Mouse (Mus musculus): Measurements from ENCODE around the gene Gpr157. TPM values are rescaled to one million over a fixed set of nuclear protein-coding genes. Genes with fewer than 3 reads are reported as not detected.

The Gpr157 gene
- total RNA-seq, 2 experiments from 2014 or later, result 34.8 to 37.8 TPM

- intact Hi-C loops (cut with DNase I), result no loop called here
- no peak for DNase-seq (ENCODE audit: low spot score)
These were observed 15.7 kb downstream of the Gpr157 start for GRCm38 (mm10) chr4:150102822-150103221.

GRCm38 (mm10) chr4:150105671-150106070 is 18.5 kb downstream of the Gpr157 start:
- intact Hi-C loops (cut with DNase I), result no loop called here
- DNase-seq (ENCODE audit: low spot score), result no peak

DNA sequence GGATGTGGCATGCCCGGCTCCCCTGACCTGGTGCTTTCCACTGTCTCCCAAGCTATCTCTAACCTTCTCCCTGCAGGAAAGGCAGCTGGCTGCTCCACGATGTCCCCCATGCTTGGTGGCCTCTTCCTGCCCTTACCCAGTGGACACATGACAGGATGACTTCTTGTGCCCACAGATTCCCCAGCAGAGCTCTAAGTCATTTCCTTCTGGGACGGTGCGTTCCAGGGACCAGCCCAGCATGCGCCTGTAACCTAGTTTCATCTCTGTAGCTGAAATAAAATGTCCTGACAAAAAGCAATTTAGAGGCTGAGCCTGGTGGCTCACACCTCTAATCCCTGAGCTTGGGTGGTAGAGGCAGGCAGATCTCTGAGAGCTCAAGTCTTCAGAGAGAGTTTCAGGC is 19.5 kb downstream of the Gpr157 start:
- DNase-seq (ENCODE audit: low spot score), result no peak
- intact Hi-C loops (cut with DNase I), result no loop called here

- DNase-seq (ENCODE audit: low spot score), result no peak
- intact Hi-C loops (cut with DNase I), result no loop called here
These were observed 22.5 kb downstream of the Gpr157 start for GRCm38 (mm10) chr4:150109636-150110035.

DNA sequence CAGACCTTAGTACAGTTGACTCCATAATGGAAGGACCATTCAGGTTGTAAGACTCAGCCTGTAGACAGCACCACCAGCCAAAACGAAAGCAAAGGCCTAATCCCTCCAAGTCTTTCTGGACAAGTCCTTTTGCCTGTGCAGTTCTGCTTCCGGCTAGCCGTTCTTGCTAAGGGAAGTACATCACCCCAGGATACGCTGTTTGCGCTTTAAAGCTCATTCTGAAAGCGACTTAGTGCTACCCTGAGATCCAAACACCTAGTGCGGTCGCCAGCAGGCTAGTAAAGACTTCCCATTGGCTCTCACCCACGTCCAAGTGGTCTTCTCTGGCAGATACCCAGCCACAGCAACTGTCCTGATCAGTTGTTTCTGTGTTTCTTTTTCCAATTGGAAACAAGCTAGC is 23.2 kb downstream of the Gpr157 start:
- no peak for DNase-seq (ENCODE audit: low spot score)
- intact Hi-C loops (cut with DNase I), result no loop called here

DNA sequence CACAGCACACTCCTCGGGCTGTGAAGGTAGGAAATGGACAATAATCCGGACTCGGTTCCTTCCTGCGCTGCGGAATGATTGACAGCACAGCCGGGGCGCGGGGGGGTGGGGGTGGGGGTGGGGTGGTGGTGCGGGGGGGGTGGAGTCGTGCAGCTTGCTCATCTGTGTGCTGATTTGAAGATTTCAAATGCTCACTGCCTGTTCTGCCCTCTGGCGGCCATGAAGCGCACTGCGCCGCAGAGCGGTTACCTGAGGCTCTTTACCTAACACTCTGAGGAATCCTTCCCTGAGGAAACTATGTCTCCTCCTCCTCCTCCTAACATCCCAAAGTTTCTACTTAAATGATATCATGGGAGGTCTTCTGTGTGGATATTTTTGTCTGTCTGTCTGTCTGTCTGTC is 25.7 kb downstream of the Gpr157 start:
- no peak for DNase-seq (ENCODE audit: low spot score)
- intact Hi-C loops (cut with DNase I), result no loop called here

DNA sequence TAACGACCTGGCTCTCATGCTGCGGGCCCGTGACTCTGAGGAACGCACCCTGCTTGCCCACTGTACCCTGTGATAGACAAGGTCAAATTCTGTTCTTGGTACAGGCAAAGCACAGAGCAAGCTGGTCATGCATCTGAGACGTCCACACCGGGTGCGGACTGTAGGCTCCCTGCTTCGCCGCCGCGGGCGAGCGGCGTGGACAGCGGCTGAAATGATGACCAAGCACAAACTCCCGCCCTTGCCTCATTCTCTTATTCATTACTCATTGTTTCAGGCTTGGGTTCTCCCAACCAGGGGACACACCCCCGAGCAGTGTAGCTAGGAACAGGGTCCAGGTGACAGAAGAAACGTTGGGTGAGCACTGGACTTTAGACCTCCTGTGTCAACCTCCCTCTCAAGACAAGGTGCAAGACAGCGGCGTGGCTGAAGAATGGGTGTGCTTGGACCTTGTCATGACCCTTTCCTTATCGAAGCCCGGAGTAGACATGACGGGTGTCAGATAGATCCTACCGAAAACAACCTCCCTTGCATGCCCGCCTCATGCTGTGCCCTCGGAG is 27.4 kb downstream of the Gpr157 start:
- intact Hi-C loops (cut with DNase I), result no loop called here
- DNase-seq (ENCODE audit: low spot score), result no peak

- intact Hi-C loops (cut with DNase I), result no loop called here
- DNase-seq (ENCODE audit: low spot score), result no peak
These were observed 30.1 kb downstream of the Gpr157 start for GRCm38 (mm10) chr4:150117311-150117710.

GRCm38 (mm10) chr4:150118163-150118562 is 31.0 kb downstream of the Gpr157 start:
- intact Hi-C loops (cut with DNase I), result no loop called here
- no peak for DNase-seq (ENCODE audit: low spot score)

DNA sequence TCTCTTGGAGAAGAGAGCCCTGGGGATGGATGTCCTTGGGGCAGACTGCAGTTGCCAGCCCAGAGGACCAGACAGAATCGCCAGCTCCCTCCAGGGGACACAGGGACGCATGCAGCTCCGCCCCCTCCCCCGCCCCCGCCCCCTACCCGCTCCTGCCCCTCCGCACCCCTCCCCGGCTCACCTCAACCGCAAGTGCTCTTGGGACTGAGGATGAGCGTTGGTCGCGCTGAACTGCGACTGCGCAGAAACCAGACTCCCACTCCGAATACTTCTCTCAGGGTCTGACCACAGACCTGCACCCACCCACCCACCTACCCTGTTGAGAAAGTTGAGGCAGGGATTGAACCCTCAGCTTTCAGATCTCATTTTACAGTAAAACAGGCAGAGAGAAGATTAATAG is 31.9 kb downstream of the Gpr157 start, which contains the start of gene Slc2a5:
Gene Slc2a5, plus strand, starts transcription at position 229 of the 400 bp plus-strand sequence.
- DNase-seq (ENCODE audit: low spot score), result no peak
- intact Hi-C loops (cut with DNase I), result no loop called here

DNA sequence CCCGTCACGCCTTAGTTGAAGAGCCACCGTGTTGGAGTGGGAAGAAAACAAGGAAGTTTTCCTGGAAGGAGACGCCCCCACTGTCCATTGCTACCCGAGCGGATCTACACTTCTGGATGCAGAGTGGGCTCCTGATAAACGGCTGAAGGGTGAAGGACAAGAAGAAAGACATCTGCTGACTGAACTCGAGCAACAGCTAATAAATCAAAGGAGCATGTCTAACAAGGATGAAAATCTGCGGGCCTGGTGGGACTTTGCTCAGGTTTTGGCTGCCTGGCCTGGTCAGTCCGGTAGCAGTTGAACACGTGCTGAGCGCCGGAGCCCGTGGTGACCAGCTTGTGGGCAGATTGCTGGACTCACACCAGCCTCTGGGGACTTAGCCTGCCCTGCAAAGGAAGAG is 32.5 kb downstream of the Gpr157 start:
- intact Hi-C loops (cut with DNase I), result no loop called here
- DNase-seq (ENCODE audit: low spot score), result no peak

DNA sequence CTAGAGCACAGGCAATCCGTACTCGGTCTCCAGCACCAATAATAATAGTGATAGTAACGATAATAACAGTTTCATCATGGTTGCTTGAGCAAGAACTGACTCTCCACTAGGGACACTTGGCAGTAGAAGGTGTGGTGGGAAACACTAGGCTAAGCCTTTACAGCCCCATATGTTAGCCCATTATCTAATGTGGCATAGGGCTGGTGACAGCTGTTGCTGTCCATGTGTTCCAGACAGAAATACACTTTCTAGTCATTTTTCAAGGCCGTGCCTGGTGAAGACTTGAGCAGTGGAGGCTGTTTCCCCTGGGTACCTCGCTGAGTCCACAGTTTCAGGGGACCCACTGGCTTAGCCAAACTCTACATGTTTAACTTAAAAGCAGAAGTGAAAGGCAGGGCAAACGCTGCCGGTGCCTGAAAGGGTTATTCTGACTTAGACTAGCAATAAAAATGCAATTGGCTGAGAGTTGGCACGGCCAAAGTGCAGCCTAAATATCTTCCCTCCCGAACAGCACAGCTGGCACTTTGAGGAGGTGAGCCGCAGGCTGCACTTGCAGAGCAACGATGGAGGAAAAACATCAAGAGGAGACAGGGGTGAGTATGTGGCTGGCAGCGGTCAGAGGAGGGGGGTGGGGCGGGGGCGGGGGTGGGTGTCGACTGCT is 33.1 kb downstream of the Gpr157 start:
- intact Hi-C loops (cut with DNase I), result no loop called here

DNA sequence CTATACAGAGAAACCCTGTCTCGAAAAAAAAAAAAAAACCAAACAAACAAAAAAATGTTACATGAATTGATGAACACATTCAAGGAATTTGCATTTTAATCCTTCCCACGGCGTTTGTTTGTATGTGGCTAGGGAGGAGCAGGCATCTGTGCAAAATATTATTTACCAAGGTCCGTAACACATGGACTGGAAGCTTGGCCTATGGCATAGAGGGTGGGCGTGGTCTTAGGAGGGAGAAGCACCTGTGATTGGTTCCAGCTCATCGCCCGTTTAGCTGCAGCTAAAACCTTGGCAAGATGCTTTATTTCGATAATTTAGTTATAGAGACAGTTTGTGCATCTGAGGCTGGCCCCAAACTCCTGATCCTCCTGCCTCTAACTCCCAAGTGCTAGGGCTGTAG is 34.3 kb downstream of the Gpr157 start:
- no peak for DNase-seq (ENCODE audit: low spot score)
- intact Hi-C loops (cut with DNase I), result no loop called here

More for the DNA sequence above, 33.1 kb downstream of the Gpr157 start:
- DNase-seq (ENCODE audit: low spot score), result no peak

GRCm38 (mm10) chr4:150122476-150122875 is 35.3 kb downstream of the Gpr157 start:
- no peak for DNase-seq (ENCODE audit: low spot score)
- intact Hi-C loops (cut with DNase I), result no loop called here

GRCm38 (mm10) chr4:150126373-150126772 is 39.2 kb downstream of the Gpr157 start:
- intact Hi-C loops (cut with DNase I), result no loop called here
- DNase-seq (ENCODE audit: low spot score), result no peak

GRCm38 (mm10) chr4:150127894-150128293 is 40.7 kb downstream of the Gpr157 start:
- intact Hi-C loops (cut with DNase I), result no loop called here
- no peak for DNase-seq (ENCODE audit: low spot score)

DNA sequence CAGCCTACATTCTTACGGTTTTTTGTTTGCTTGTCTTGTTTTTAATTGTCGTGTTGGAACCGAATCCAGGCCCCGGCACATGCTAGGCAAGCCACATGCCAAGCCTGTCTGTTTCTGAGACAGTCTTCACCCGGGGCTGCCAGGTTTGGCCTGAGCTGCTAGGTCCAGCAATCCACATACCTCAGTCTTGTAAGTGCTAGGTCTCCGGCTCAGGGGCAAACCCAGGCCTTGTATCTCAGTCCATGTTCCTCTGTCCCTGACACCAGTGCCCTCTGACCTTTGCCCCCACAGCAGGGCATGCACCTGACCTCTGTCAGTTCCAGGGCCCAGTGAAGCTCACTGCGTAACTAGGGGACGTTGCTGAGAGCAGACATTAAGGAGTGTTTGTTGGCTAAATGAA is 41.4 kb downstream of the Gpr157 start:
- DNase-seq (ENCODE audit: low spot score), result no peak
- intact Hi-C loops (cut with DNase I), result no loop called here

GRCm38 (mm10) chr4:150130661-150131060 is 43.5 kb downstream of the Gpr157 start:
- no peak for DNase-seq (ENCODE audit: low spot score)
- intact Hi-C loops (cut with DNase I), result no loop called here

- DNase-seq (ENCODE audit: low spot score), result no peak
- intact Hi-C loops (cut with DNase I), result no loop called here
These were observed 45.6 kb downstream of the Gpr157 start for GRCm38 (mm10) chr4:150132692-150133271.

GRCm38 (mm10) chr4:150135254-150135653 is 48.1 kb downstream of the Gpr157 start:
- intact Hi-C loops (cut with DNase I), result loop anchor here (5.0 kb wide), 1 partner anchor 77 kb away; no protein-coding TSS in a partner anchor
- no peak for DNase-seq (ENCODE audit: low spot score)

DNA sequence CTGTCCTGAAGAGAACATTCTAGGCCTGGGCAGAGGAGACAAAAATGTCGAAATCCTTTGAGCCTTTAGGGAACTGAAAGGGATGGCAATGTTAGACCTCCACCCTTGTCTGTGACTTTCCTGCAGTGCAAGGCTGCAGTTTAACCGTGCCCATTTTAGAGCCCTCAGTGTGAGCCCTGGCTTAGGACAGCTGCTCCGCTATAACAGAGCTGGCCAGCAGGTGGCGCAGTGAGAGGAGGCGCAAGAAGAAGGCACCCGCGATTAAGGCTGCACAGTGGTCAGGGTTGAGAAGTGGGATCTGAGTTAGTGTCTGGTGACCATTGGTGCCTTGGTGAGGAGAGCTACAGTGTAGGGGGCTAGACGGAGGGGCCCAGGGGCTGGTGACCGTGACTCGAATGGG is 49.5 kb downstream of the Gpr157 start:
- intact Hi-C loops (cut with DNase I), result loop anchor here (5.0 kb wide), 1 partner anchor 76 kb away; no protein-coding TSS in a partner anchor
- DNase-seq (ENCODE audit: low spot score), result peak; percentile 8

Data from heart, postnatal 25 days (tissue).